Mouse (Mus musculus) cerebellum, adult 2 months (tissue): ENCODE data around the gene Ppm1j.

Experiments used
- CTCF ChIP-seq: fragments of 200-500 bp; IDR thresholded peaks from 2 replicates; pipeline ENCODE4 v1.5.1; 2011; ENCODE audit warnings: low read depth, mild to moderate bottlenecking, control low read depth, low read length, moderate library complexity, borderline replicate concordance; ENCODE audit not compliant: insufficient read depth
- POLR2A ChIP-seq: fragments of 200-500 bp; IDR thresholded peaks from 2 replicates; pipeline ENCODE4 v1.6.1; 2011; ENCODE audit warnings: low read length, control low read depth, borderline replicate concordance; ENCODE audit not compliant: insufficient read depth

- no peak for TF ChIP-seq POLR2A
- TF ChIP-seq CTCF, result no peak
These were observed 13.7 kb upstream of the Ppm1j start for GRCm38 (mm10) chr3:104767141-104767540.
